Mouse (Mus musculus) MEL (cell line): Measurements from ENCODE around the gene Thsd7b.

Experiments used
- CTCF ChIP-seq, 3 experiments: IDR thresholded peaks in 2 of 3; conservative IDR thresholded peaks in 1 of 3; 2 replicates each; pipeline ENCODE4 v1.5.1; 2011 to 2012; ENCODE audit warnings: low read length in 3 of 3, low read depth in 2 of 3, mild to moderate bottlenecking in 2 of 3, improper control_type of control experiment in 1 of 3, inconsistent platforms in 1 of 3, mixed read lengths in 1 of 3, moderate library complexity in 1 of 3; ENCODE audit not compliant: control insufficient read depth in 1 of 3, insufficient read depth in 1 of 3, poor library complexity in 1 of 3, severe bottlenecking in 1 of 3
- EP300 ChIP-seq, 2 experiments: IDR thresholded peaks; 2 replicates each; pipeline ENCODE4 v1.6.1; 2011; ENCODE audit warnings: improper control_type of control experiment in 2 of 2, low read length in 2 of 2, low read depth in 1 of 2, mild to moderate bottlenecking in 1 of 2
- GATA1 ChIP-seq: IDR thresholded peaks from 2 replicates; pipeline ENCODE4 v1.6.1; 2011; ENCODE audit warnings: low read depth, low read length, improper control_type of control experiment
- KAT2A ChIP-seq: conservative IDR thresholded peaks from 2 replicates; pipeline ENCODE4 v1.6.1; 2012; ENCODE audit warnings: low read depth, low read length, improper control_type of control experiment, inconsistent platforms
- POLR2A ChIP-seq, 2 experiments: IDR thresholded peaks; 2 replicates each; pipeline ENCODE4 v1.6.1; 2011 to 2012; ENCODE audit warnings: low read length in 2 of 2, mild to moderate bottlenecking in 2 of 2, control low read depth in 1 of 2, improper control_type of control experiment in 1 of 2, low read depth in 1 of 2, moderate library complexity in 1 of 2; ENCODE audit not compliant: control insufficient read depth in 1 of 2, insufficient read depth in 1 of 2, poor library complexity in 1 of 2
- TBP ChIP-seq: IDR thresholded peaks from 2 replicates; pipeline ENCODE4 v1.8.0; 2011; ENCODE audit warnings: low read depth, low read length, improper control_type of control experiment
- ZC3H11A ChIP-seq: IDR thresholded peaks from 2 replicates; pipeline ENCODE4 v1.6.1; 2012; ENCODE audit warnings: low read depth, mild to moderate bottlenecking, inconsistent platforms, low read length, improper control_type of control experiment

- no peak for TF ChIP-seq KAT2A
- TF ChIP-seq TBP: no peak
- TF ChIP-seq CTCF (IDR thresholded peaks at IDR 0.05 in 2 of 3, conservative IDR thresholded peaks at IDR 0.05 in 1 of 3; ENCODE audit: control insufficient read depth in 1 of 3, insufficient read depth in 1 of 3, low read depth in 2 of 3, low read length in 3 of 3, poor library complexity in 1 of 3, severe bottlenecking in 1 of 3): no peak
- no peak for TF ChIP-seq ZC3H11A
- no peak for TF ChIP-seq POLR2A (IDR thresholded peaks at IDR 0.05; ENCODE audit: control insufficient read depth in 1 of 2, insufficient read depth in 1 of 2, low read depth in 1 of 2, low read length in 2 of 2, poor library complexity in 1 of 2)
- TF ChIP-seq GATA1: no peak
- no peak for TF ChIP-seq EP300 (IDR thresholded peaks at IDR 0.05; ENCODE audit: low read depth in 1 of 2, low read length in 2 of 2)
Observed at GRCm38 (mm10) chr1:129624519-129624918, 351.4 kb downstream of the Thsd7b start.
